Mouse (Mus musculus) embryo, embryonic 10.5 days (tissue): ENCODE results near the gene Whamm.

Source experiments
- DNase-seq: peaks from one replicate; pipeline ENCODE4 v3.0.0-alpha.2; 2015; ENCODE audit warnings: low spot score

Whamm gene

GRCm38 (mm10) chr7:81571108-81571940, at the start of gene Whamm:
Gene Whamm (plus strand): TSS chr7:81571266.
- DNase-seq: peak; percentile 97

- peak; percentile 98 for DNase-seq
Observed at GRCm38 (mm10) chr7:81523008-81523662, 47.9 kb upstream of the Whamm start.

GRCm38 (mm10) chr7:81523663-81524017, 47.4 kb upstream of the Whamm start:
- no peak for DNase-seq

- DNase-seq: no peak
Observed at GRCm38 (mm10) chr7:81528918-81529317, 42.1 kb upstream of the Whamm start.

- no peak for DNase-seq
Observed at GRCm38 (mm10) chr7:81531462-81531861, 39.6 kb upstream of the Whamm start.

GRCm38 (mm10) chr7:81536478-81536877, 34.6 kb upstream of the Whamm start:
- no peak for DNase-seq

GRCm38 (mm10) chr7:81538070-81538675, 32.9 kb upstream of the Whamm start:
- no peak for DNase-seq

- peak; percentile 10 for DNase-seq
Observed at GRCm38 (mm10) chr7:81539565-81539964, 31.5 kb upstream of the Whamm start.

- DNase-seq: no peak
Observed at GRCm38 (mm10) chr7:81540999-81541398, 30.1 kb upstream of the Whamm start.

GRCm38 (mm10) chr7:81541924-81542524, 29.0 kb upstream of the Whamm start:
- DNase-seq: no peak

GRCm38 (mm10) chr7:81542934-81543333, 28.1 kb upstream of the Whamm start:
- no peak for DNase-seq

GRCm38 (mm10) chr7:81548864-81549263, 22.2 kb upstream of the Whamm start:
- no peak for DNase-seq

GRCm38 (mm10) chr7:81553589-81553988, 17.5 kb upstream of the Whamm start:
- no peak for DNase-seq

- peak; percentile 56 for DNase-seq
Observed at GRCm38 (mm10) chr7:81554369-81554768, 16.7 kb upstream of the Whamm start.

GRCm38 (mm10) chr7:81556839-81557238, 14.2 kb upstream of the Whamm start:
- DNase-seq: no peak

GRCm38 (mm10) chr7:81557252-81557984, 13.6 kb upstream of the Whamm start:
- no peak for DNase-seq

- no peak for DNase-seq
Observed at GRCm38 (mm10) chr7:81557985-81558360, 13.1 kb upstream of the Whamm start.

- DNase-seq: no peak
Observed at GRCm38 (mm10) chr7:81559231-81559980, 11.7 kb upstream of the Whamm start.

GRCm38 (mm10) chr7:81560101-81561049, 10.7 kb upstream of the Whamm start:
- no peak for DNase-seq

- DNase-seq: no peak
Observed at GRCm38 (mm10) chr7:81561211-81561610, 9.9 kb upstream of the Whamm start.
